Mouse (Mus musculus): Measurements from ENCODE around the gene Cdh12.

- TF ChIP-seq ELF1 (IDR thresholded peaks at IDR 0.05; ENCODE audit: low read depth, low read length) (no peak), ETS1 (conservative IDR thresholded peaks at IDR 0.05; ENCODE audit: low read depth, low read length) (no peak), HCFC1 (IDR thresholded peaks at IDR 0.05; ENCODE audit: low read depth, low read length) (no peak), PAX5 (IDR thresholded peaks at IDR 0.05; ENCODE audit: low read length) (no peak), ZNF384 (IDR thresholded peaks at IDR 0.05; ENCODE audit: low read depth, low read length) (no peak), SIN3A (IDR thresholded peaks at IDR 0.05; ENCODE audit: low read length) (no peak), TBP (conservative IDR thresholded peaks at IDR 0.05; ENCODE audit: low read depth, low read length) (no peak), NELFE (IDR thresholded peaks at IDR 0.05; ENCODE audit: low read depth, low read length) (no peak), ZMIZ1 (IDR thresholded peaks at IDR 0.05; ENCODE audit: low read depth, low read length) (no peak), CHD1 (IDR thresholded peaks at IDR 0.05; ENCODE audit: low read depth, low read length) (no peak), POLR2A (IDR thresholded peaks at IDR 0.05; ENCODE audit: low read depth, low read length) (no peak), NRF1 (IDR thresholded peaks at IDR 0.05; ENCODE audit: low read depth, low read length) (no peak), CTCF (conservative IDR thresholded peaks at IDR 0.05 in 1 of 2, IDR thresholded peaks at IDR 0.05 in 1 of 2; ENCODE audit: low read depth in 2 of 2, low read length in 2 of 2) (no peak), GABPA (IDR thresholded peaks at IDR 0.05; ENCODE audit: insufficient replicate concordance, low read depth, low read length) (no peak)
These were observed 218.9 kb downstream of the Cdh12 start for GRCm38 (mm10) chr15:20667989-20668388.
